Mouse (Mus musculus): ENCODE results near the gene Slc8a3. TPM values are rescaled to one million over a fixed set of nuclear protein-coding genes. Genes with fewer than 3 reads are reported as not detected.

Gene Slc8a3
- polyA plus RNA-seq, 1 experiment from 2014 or later = 0.48 TPM

- Histone ChIP-seq H3K27ac (no peak overlapping the region), H3K27me3 (no peaks in the 10 kb centered on the region), H3K4me2 (no peak overlapping the region), H3K4me3 (replicated peaks) (no peak overlapping the region), H3K9ac (no peak overlapping the region), H3K4me1 (no peaks in the 10 kb centered on the region), H3K36me3 (no peaks in the 10 kb centered on the region), H3K9me3 (replicated peaks) (no peaks in the 10 kb centered on the region)
- 84% methylated on average over 10 of the region's 10 CpGs for WGBS
- no peak for ATAC-seq (replicated peaks; ENCODE audit: low FRiP score)
Observed at GRCm38 (mm10) chr12:81235456-81236330, 97.3 kb downstream of the Slc8a3 start.

GRCm38 (mm10) chr12:81233746-81234380, 99.1 kb downstream of the Slc8a3 start:
- Histone ChIP-seq H3K4me3 (replicated peaks) (no peak overlapping the region), H3K27ac (no peak overlapping the region), H3K36me3 (no peaks in the 10 kb centered on the region), H3K9me3 (replicated peaks) (no peaks in the 10 kb centered on the region), H3K4me2 (no peak overlapping the region), H3K9ac (no peak overlapping the region), H3K27me3 (no peaks in the 10 kb centered on the region), H3K4me1 (no peaks in the 10 kb centered on the region)
- ATAC-seq (replicated peaks; ENCODE audit: low FRiP score) = no peak
- WGBS = 94% methylated on average over 1 of the region's 1 CpGs

- ATAC-seq (replicated peaks; ENCODE audit: low FRiP score) = no peak
- WGBS = 66% methylated on average over 5 of the region's 5 CpGs
- H3K4me3 ChIP-seq (replicated peaks) = no peak overlapping the region
- no peaks in the 10 kb centered on the region for H3K4me1 ChIP-seq
- H3K9ac ChIP-seq = no peak overlapping the region
- H3K36me3 ChIP-seq = no peaks in the 10 kb centered on the region
- H3K4me2 ChIP-seq = no peak overlapping the region
- no peaks in the 10 kb centered on the region for H3K27me3 ChIP-seq
- H3K27ac ChIP-seq = no peak overlapping the region
- no peaks in the 10 kb centered on the region for H3K9me3 ChIP-seq (replicated peaks)
Observed at GRCm38 (mm10) chr12:81227767-81228460, 105.1 kb downstream of the Slc8a3 start.

DNA sequence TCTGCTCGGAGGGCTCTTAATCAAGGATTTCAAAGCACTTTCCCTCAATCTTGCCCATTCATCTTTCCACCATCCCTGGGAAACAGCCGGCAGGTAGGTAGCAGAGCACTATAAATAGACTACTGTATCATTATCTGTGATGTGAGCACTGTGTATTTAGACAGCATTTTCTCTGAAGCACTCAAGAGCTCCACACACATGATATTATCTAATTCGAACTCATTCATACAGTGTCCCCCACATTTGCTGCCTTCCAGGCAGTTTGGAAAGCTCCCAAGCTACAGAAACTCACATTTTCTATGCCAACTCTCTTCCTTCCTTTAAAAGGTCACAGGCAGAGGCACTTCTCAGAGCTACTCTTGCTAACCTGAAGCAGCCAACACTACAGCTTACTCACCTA, 106.4 kb downstream of the Slc8a3 start:
- Histone ChIP-seq H3K27ac (no peak overlapping the region), H3K9me3 (replicated peaks) (no peaks in the 10 kb centered on the region), H3K4me1 (no peaks in the 10 kb centered on the region), H3K4me3 (replicated peaks) (no peak overlapping the region), H3K9ac (no peak overlapping the region), H3K27me3 (no peaks in the 10 kb centered on the region), H3K4me2 (no peak overlapping the region), H3K36me3 (no peaks in the 10 kb centered on the region)
- 53% methylated on average over 3 of the region's 3 CpGs for WGBS
- no peak for ATAC-seq (replicated peaks; ENCODE audit: low FRiP score)

- 25% methylated on average over 6 of the region's 6 CpGs for WGBS
- ATAC-seq (replicated peaks; ENCODE audit: low FRiP score) = no peak
- no peak overlapping the region for H3K9ac ChIP-seq
- H3K4me2 ChIP-seq = no peak overlapping the region
- H3K9me3 ChIP-seq (replicated peaks) = no peaks in the 10 kb centered on the region
- H3K4me3 ChIP-seq (replicated peaks) = no peak overlapping the region
- H3K4me1 ChIP-seq = no peaks in the 10 kb centered on the region
- no peaks in the 10 kb centered on the region for H3K36me3 ChIP-seq
- H3K27me3 ChIP-seq = no peaks in the 10 kb centered on the region
- no peak overlapping the region for H3K27ac ChIP-seq
Observed at GRCm38 (mm10) chr12:81225966-81226577, 106.9 kb downstream of the Slc8a3 start.

DNA sequence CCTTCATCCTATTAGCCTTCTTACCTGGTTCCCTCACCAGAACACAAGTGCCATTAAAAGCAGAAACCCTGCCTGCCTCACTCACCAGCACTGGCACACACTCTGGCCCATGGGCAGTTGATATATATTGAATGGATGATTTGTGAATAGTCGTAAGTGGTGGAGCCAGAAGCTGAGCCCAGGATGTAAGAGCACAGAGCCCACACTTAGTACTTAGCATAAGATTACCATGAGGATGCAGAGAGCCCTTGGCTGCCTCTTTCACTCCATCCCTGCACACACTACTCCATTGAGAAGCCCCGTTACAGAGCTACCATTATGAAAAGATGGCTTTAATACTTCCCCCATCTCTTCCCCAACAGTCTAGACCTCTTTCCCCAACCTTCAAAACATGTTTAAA, 108.1 kb downstream of the Slc8a3 start:
- Histone ChIP-seq H3K27ac (no peak overlapping the region), H3K36me3 (no peaks in the 10 kb centered on the region), H3K9me3 (replicated peaks) (no peaks in the 10 kb centered on the region), H3K4me3 (replicated peaks) (no peak overlapping the region), H3K4me1 (no peaks in the 10 kb centered on the region), H3K4me2 (no peak overlapping the region), H3K27me3 (no peaks in the 10 kb centered on the region), H3K9ac (no peak overlapping the region)
- 82% methylated on average over 2 of the region's 2 CpGs for WGBS
- ATAC-seq (replicated peaks; ENCODE audit: low FRiP score) = no peak

GRCm38 (mm10) chr12:81223276-81223675, 109.7 kb downstream of the Slc8a3 start:
- WGBS = 64% methylated on average over 2 of the region's 2 CpGs
- Histone ChIP-seq H3K4me3 (replicated peaks) (no peak overlapping the region), H3K27me3 (no peaks in the 10 kb centered on the region), H3K9ac (no peak overlapping the region), H3K36me3 (no peaks in the 10 kb centered on the region), H3K9me3 (replicated peaks) (no peaks in the 10 kb centered on the region), H3K27ac (no peak overlapping the region), H3K4me2 (no peak overlapping the region), H3K4me1 (no peaks in the 10 kb centered on the region)
- ATAC-seq (replicated peaks; ENCODE audit: low FRiP score) = no peak

DNA sequence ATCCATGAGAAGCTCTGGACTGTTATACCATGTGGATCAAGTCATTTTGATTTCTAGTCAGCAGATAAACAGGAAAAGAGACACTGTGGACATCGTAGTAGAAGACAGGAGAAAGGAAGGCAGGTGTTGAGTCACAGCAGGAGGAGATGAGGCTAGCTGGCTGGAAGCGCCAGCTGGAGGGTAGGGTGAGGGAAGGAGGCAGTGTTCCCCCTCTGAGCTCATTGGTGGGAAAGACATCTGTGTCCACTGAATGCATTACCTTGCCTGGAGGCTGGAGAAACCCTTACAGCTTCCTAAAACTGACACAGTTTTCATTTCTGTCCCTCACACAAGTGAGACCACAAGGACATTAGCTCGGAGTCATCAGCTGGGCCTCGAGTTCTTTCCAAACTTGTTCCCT, 113.6 kb downstream of the Slc8a3 start:
- no peaks in the 10 kb centered on the region for H3K36me3 ChIP-seq
- no peak for ATAC-seq (replicated peaks; ENCODE audit: low FRiP score)
- no peak overlapping the region for H3K27ac ChIP-seq
- H3K4me2 ChIP-seq = no peak overlapping the region
- H3K4me1 ChIP-seq = no peaks in the 10 kb centered on the region
- 66% methylated on average over 4 of the region's 4 CpGs for WGBS
- no peak overlapping the region for H3K9ac ChIP-seq
- H3K4me3 ChIP-seq (replicated peaks) = no peak overlapping the region
- H3K9me3 ChIP-seq (replicated peaks) = no peaks in the 10 kb centered on the region
- H3K27me3 ChIP-seq = no peaks in the 10 kb centered on the region

GRCm38 (mm10) chr12:81208559-81208958, 124.4 kb downstream of the Slc8a3 start:
- Histone ChIP-seq H3K9me3 (replicated peaks) (no peaks in the 10 kb centered on the region), H3K27ac (no peak overlapping the region), H3K9ac (no peak overlapping the region), H3K4me1 (no peaks in the 10 kb centered on the region), H3K36me3 (no peaks in the 10 kb centered on the region), H3K27me3 (no peaks in the 10 kb centered on the region; the same call in 1 of the 2 replicates), H3K4me2 (no peak overlapping the region), H3K4me3 (replicated peaks) (no peak overlapping the region)
- ATAC-seq (replicated peaks; ENCODE audit: low FRiP score) = no peak
- WGBS = 51% methylated on average over 2 of the region's 2 CpGs

DNA sequence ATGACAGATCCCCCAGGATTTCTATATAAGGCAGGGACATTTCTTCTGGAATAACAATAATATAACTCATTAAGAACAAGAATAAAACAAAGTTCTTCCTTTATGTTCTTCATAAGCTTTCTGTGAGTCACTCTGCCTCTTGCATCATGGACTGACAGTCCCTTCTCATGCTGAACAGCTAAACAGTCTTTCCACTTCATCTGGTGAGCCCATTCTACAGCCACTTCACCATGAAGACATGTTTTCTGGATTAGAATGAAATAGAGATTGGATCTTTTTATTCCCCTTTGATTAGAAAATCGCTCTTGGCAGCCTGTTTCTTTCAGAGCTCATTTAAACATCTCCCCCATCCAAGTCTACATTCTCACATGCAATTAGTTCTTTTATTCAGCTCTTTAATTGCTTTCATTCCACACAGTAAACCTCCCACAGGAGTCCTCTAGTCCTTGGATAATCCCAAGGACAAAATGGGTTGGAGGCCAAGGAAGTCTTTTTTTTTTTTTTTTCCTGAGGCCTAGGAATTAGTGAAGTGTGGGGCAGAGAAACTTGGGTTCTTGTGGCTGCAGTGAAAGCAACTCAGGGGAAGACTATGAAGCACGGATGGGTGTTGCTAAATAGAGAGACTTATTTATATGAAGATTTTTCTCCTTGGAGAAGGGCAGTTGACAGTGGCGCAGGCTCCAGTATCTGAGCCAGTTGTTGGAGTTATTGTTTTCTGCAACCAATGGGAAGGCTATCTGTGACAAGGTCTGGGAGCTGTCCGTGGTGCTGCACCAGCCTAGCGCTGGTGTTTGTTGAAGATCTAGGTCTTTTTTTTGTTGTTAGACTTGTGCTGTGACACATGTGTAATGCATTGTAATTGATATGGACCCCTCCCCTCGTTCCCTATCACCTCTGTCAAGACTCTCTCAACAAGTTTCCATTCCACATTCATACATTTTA, 127.1 kb downstream of the Slc8a3 start:
- no peaks in the 10 kb centered on the region; the same call in 1 of the 2 replicates for H3K27me3 ChIP-seq
- no peak overlapping the region for H3K9ac ChIP-seq
- H3K4me1 ChIP-seq = no peaks in the 10 kb centered on the region
- no peak overlapping the region for H3K4me3 ChIP-seq (replicated peaks)
- H3K9me3 ChIP-seq (replicated peaks) = no peaks in the 10 kb centered on the region
- no peak overlapping the region for H3K4me2 ChIP-seq
- no peaks in the 10 kb centered on the region for H3K36me3 ChIP-seq
- ATAC-seq (replicated peaks; ENCODE audit: low FRiP score) = no peak
- whole genome bisulfite sequencing = 24% methylated on average over 6 of the region's 6 CpGs
- H3K27ac ChIP-seq = no peak overlapping the region

DNA sequence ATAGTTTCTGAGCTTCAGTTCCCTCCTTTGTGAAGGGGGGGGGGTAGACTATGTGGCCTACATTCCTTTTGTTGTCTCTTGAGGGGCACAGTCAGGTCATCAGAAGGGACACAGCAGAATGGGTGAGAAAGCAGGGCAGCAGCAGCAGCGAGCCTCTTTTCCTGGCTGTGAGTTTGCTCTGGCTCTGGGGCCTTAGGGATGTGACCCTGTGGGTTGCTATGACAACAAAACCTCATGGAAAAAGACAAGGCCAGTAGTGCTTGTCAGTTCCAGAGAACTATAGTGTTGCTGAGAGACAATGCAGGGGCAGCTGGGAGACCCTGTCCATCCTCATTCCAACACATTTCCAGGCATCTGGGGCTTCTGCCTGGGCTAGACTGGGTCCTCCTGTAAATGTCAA, 129.8 kb downstream of the Slc8a3 start:
- Histone ChIP-seq H3K36me3 (no peaks in the 10 kb centered on the region), H3K9me3 (replicated peaks) (no peaks in the 10 kb centered on the region), H3K27me3 (peaks cover 3% of the 10 kb centered on the region; the same call in 1 of the 2 replicates), H3K4me3 (replicated peaks) (no peak overlapping the region), H3K4me2 (no peak overlapping the region), H3K27ac (no peak overlapping the region), H3K9ac (no peak overlapping the region), H3K4me1 (no peaks in the 10 kb centered on the region)
- WGBS = 35% methylated on average over 1 of the region's 1 CpGs
- no peak for ATAC-seq (replicated peaks; ENCODE audit: low FRiP score)
